Mouse (Mus musculus) ES-Bruce4 (cell line): ENCODE measurements around the gene Hexim1.
A peak's percentile ranks its signal among the peaks of the same experiment; 100 is the strongest.

Experiments
- CTCF ChIP-seq: IDR thresholded peaks from one replicate; pipeline ENCODE4 v1.8.1; 2011; ENCODE audit warnings: low read depth, low read length
- EP300 ChIP-seq: IDR thresholded peaks from 2 replicates; pipeline ENCODE4 v1.6.1; 2011; ENCODE audit warnings: low read depth, low read length; ENCODE audit not compliant: insufficient read depth
- POLR2A ChIP-seq: IDR thresholded peaks from one replicate; pipeline ENCODE4 v1.8.1; 2011; ENCODE audit warnings: low read length; ENCODE audit not compliant: insufficient read depth

- TF ChIP-seq CTCF (peak; percentile 100), EP300 (peak; percentile 65; the same call in 1 of the 2 replicates), POLR2A (peak; percentile 34)
Observed at GRCm38 (mm10) chr11:103102725-103103349, 13.2 kb upstream of the Hexim1 start.
